Mouse (Mus musculus): ENCODE measurements around the gene Plek.

DNA sequence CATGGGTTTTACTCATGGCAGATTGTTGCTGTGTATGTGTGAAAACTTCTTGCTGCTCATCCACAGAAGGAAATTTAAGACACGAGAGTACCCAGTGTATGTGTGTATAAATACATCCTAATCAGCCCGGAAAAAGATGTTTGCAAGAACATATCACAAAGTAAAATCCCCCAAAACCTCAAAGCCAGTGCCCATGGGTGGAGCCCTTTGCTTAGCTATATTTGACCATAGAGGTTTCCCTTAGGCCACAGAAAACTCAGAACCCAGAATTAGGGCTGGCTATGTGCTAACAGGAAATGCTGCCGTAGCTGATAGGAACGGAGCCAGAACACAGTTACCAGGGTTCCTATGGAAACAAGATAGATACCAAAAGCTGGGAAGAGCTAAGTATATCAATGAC, 75.2 kb downstream of the Plek start:
- TF ChIP-seq CTCF (IDR thresholded peaks at IDR 0.05) = no peak
- TF ChIP-seq POLR2A (IDR thresholded peaks at IDR 0.05; ENCODE audit: insufficient read depth, low read depth, low read length) = no peak
- no peak for TF ChIP-seq EP300 (IDR thresholded peaks at IDR 0.05; ENCODE audit: insufficient read depth, low read depth, low read length)
